In the genomic region with DNA sequence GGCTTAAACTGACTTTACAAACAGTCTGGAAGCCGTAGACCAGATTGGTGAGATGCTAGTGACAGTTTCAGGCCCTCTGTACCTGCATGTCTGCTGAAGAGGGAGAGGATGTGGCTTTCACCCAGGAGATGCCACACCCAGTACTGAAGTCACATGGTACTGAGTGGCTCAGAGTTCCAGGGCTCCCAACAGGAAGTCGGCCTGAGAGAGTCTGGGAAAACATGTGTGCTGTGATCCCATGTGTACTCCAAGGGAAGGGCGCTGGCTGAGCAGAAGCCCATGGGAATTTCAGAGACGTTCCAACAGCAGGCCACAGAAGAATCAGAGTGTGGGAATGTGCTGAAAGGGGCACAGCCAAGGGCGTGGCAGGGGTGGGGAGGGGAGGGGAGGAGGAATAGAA, we compare ENCODE assay signal across 8 mouse cellular contexts.
DNase-seq lines count a peak whose midpoint lies in the region; ATAC-seq lines count a peak whose summit lies in the region.

No protein-coding gene starts in this region.

- no peak for ATAC-seq in frontal cortex, adult (ENCODE audit: low TSS enrichment)

- intact Hi-C loops in gastrocnemius, postnatal 14 days (cut with DNase I; ENCODE audit: low total_unique reads): no loop called here

- DNase-seq in adrenal gland, postnatal 10 days: peak; percentile 37
- no peak for DNase-seq in adrenal gland, adult 2 months
- DNase-seq in 3134 (ENCODE audit: extremely low read depth, insufficient read length, low spot score): peak; percentile 85
- DNase-seq in gastrocnemius, postnatal 14 days: peak; percentile 21
- peak; percentile 63 for DNase-seq in lung, postnatal 36 days
- DNase-seq in cerebellum, postnatal 14 days: no peak
- no peak for DNase-seq in testis, postnatal 14 days (ENCODE audit: low spot score)

Comparison
In these comparisons a context has a peak if more than half of its experiments do, and no peak if none do; other contexts are left out.
1. DNase-seq: peak in adrenal gland, postnatal 10 days (single experiment), 3134 (single experiment), gastrocnemius, postnatal 14 days (single experiment) and lung, postnatal 36 days (single experiment); none in adrenal gland, adult 2 months (single experiment), cerebellum, postnatal 14 days (0 of 2) and testis, postnatal 14 days (single experiment).